ENCODE assay signal across 8 mouse cellular contexts in genomic region chr16:35768785-35769642, GRCm38 (mm10). TPM values are rescaled to one million over a fixed set of nuclear protein-coding genes. Genes with fewer than 3 reads are reported as not detected.
DNase-seq lines count a peak whose midpoint lies in the region; ATAC-seq and TF ChIP-seq lines count a peak whose summit lies in the region.

Gene Dirc2 (minus strand): TSS chr16:35769356.

- ATAC-seq in erythroid progenitor cell, adult 5-6 weeks (replicated peaks; ENCODE audit: low FRiP score, poor library complexity, severe bottlenecking): peak; percentile 66
- ATAC-seq in heart, embryonic 12.5 days (ENCODE audit: insufficient number of reproducible peaks, low FRiP score): peak; percentile 88
- peak; percentile 82 for ATAC-seq in kidney, postnatal 0 days (replicated peaks; ENCODE audit: low FRiP score, low read depth)
- ATAC-seq in monocyte, adult 5-6 weeks (replicated peaks; ENCODE audit: insufficient number of reproducible peaks, low FRiP score, low TSS enrichment, poor library complexity, severe bottlenecking): peak; percentile 65; the same call in 1 of the 2 replicates

- no peak for TF ChIP-seq CTCF in kidney, postnatal 0 days (IDR thresholded peaks at IDR 0.05; ENCODE audit: low read depth)
- no peak for TF ChIP-seq CTCF in liver, adult 2 months (IDR thresholded peaks at IDR 0.05; ENCODE audit: low read depth, low read length)

- under 1% methylated on average over 72 of the region's 78 CpGs for WGBS in heart, embryonic 12.5 days
- 0% methylated on average over 70 of the region's 78 CpGs for WGBS in kidney, postnatal 0 days
- under 1% methylated on average over 78 of the region's 78 CpGs for WGBS in liver, adult 2 months

- peak; percentile 35; the same call in 1 of the 2 replicates for TF ChIP-seq POLR2A in liver, adult 2 months (IDR thresholded peaks at IDR 0.05; ENCODE audit: extremely low read depth, insufficient read depth, low read length)

- H3K27ac ChIP-seq in heart, embryonic 12.5 days (ENCODE audit: poor library complexity, severe bottlenecking): peak within 1 kb of the TSS; percentile 58
- H3K27ac ChIP-seq in kidney, postnatal 0 days: peak within 1 kb of the TSS; percentile 60
- peak within 1 kb of the TSS; percentile 100 for H3K27ac ChIP-seq in liver, adult 2 months (replicated peaks; ENCODE audit: insufficient read depth, low read depth, low read length)

- peak; percentile 68 for DNase-seq in 416B (ENCODE audit: low read depth)
- DNase-seq in brain, adult 2 months (ENCODE audit: low read depth, low spot score): peak; percentile 78
- DNase-seq in kidney, postnatal 0 days (ENCODE audit: low spot score): peak; percentile 83
- peak; percentile 73 for DNase-seq in liver, adult 2 months (ENCODE audit: extremely low read depth, low read depth, low spot score)
- peak; percentile 60 to 65 for DNase-seq in spleen, postnatal 36 days (ENCODE audit: low spot score in 2 of 2)

- peaks cover 33% of the 10 kb centered on the region for H3K79me2 ChIP-seq in liver, adult 2 months (ENCODE audit: control insufficient read depth, insufficient read depth, low read length)

- H3K36me3 ChIP-seq in heart, embryonic 12.5 days: no peaks in the 10 kb centered on the region
- H3K36me3 ChIP-seq in kidney, postnatal 0 days (ENCODE audit: insufficient read depth, low read length): no peaks in the 10 kb centered on the region
- H3K36me3 ChIP-seq in liver, adult 2 months (ENCODE audit: control insufficient read depth, insufficient read depth, low read length): no peaks in the 10 kb centered on the region

- H3K4me1 ChIP-seq in heart, embryonic 12.5 days (replicated peaks): peaks cover 19% of the 10 kb centered on the region
- peaks cover 17% of the 10 kb centered on the region; the same call in 1 of the 2 replicates for H3K4me1 ChIP-seq in kidney, postnatal 0 days (replicated peaks; ENCODE audit: insufficient read depth, low read length)
- peaks cover 11% of the 10 kb centered on the region for H3K4me1 ChIP-seq in liver, adult 2 months (ENCODE audit: control insufficient read depth, insufficient read depth, low read length)

- peak within 1 kb of the TSS; percentile 69 for H3K4me3 ChIP-seq in heart, embryonic 12.5 days
- H3K4me3 ChIP-seq in kidney, postnatal 0 days (replicated peaks; ENCODE audit: low read depth, low read length): peak within 1 kb of the TSS; percentile 82
- H3K4me3 ChIP-seq in liver, adult 2 months (ENCODE audit: insufficient read depth, low read depth, low read length): peak within 1 kb of the TSS; percentile 73

- peak within 1 kb of the TSS; percentile 92 for H3K4me2 ChIP-seq in heart, embryonic 12.5 days
- H3K4me2 ChIP-seq in kidney, postnatal 0 days (ENCODE audit: low read length): peak within 1 kb of the TSS; percentile 93

- H3K9me3 ChIP-seq in heart, embryonic 12.5 days (replicated peaks): no peaks in the 10 kb centered on the region
- no peaks in the 10 kb centered on the region for H3K9me3 ChIP-seq in kidney, postnatal 0 days (replicated peaks; ENCODE audit: low read length)

- peak within 1 kb of the TSS; percentile 98 for H3K9ac ChIP-seq in heart, embryonic 12.5 days
- H3K9ac ChIP-seq in kidney, postnatal 0 days (ENCODE audit: low read depth, low read length): peak within 1 kb of the TSS; percentile 87
- peak within 1 kb of the TSS; percentile 97 for H3K9ac ChIP-seq in liver, adult 2 months (ENCODE audit: low read depth, low read length)

- no peaks in the 10 kb centered on the region for H3K27me3 ChIP-seq in heart, embryonic 12.5 days (replicated peaks)
- H3K27me3 ChIP-seq in kidney, postnatal 0 days (ENCODE audit: insufficient read depth, low read length): no peaks in the 10 kb centered on the region
- H3K27me3 ChIP-seq in liver, adult 2 months (ENCODE audit: control insufficient read depth, insufficient read depth, low read length): no peaks in the 10 kb centered on the region

RNA-seq across cellular contexts. Expression of gene Dirc2, which starts in this region (rescaled TPM):
- 4.6 and 9.4 TPM in 2 replicates for total RNA-seq in erythroid progenitor cell, adult 5-6 weeks (2015; ENCODE audit: low replicate concordance)
- total RNA-seq in erythroid progenitor cell, adult 5-6 weeks (2017; ENCODE audit: low replicate concordance): 8.1 and 11.3 TPM in 2 replicates
- polyA plus RNA-seq in heart, embryonic 12.5 days (2016; fragmentation: Nextera tagmentation; extraction: Ambion mirVana): 14.4 and 15.1 TPM in 2 replicates
- polyA plus RNA-seq in kidney, postnatal 0 days (2015; fragmentation: Nextera tagmentation; extraction: Ambion mirVana): 17.3 and 17.7 TPM in 2 replicates
- 13.8 and 15.5 TPM in 2 replicates for total RNA-seq in liver, adult 2 months (2014; rRNA removed)
- polyA plus RNA-seq in liver, adult 2 months (2012; rRNA removed): 22.1 and 26.1 TPM in 2 replicates
- total RNA-seq in monocyte, adult 5-6 weeks (2017): 4.1 to 5.7 TPM (median 5.6 TPM) in 3 replicates

Comparison
In these comparisons a context has a peak if more than half of its experiments do, and no peak if none do; other contexts are left out.
1. Peak in every context shown above with its lines: DNase-seq, ATAC-seq, H3K4me3 ChIP-seq and H3K27ac ChIP-seq.